Comparison of ENCODE assay signal across 7 mouse cellular contexts in the genomic region with DNA sequence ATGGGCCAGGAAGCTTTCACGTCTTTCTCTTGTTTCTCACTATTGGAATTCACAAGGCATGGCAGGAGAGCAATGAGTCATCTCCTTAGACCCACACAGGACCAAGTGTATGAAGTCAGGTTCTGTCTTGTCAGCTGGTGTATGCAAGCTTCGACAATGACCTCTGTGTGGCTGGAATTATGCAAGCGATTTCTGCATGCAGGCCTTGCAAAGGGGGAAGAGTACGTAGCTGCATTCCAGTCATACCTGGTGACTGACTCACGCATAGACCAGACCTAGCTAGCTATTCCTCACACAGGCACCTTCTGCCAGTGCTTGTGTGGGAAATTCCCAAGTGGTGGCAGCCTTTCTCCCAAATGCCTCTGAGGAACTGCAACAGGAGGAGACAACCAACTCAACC. TPM values are rescaled to one million over a fixed set of nuclear protein-coding genes. Genes with fewer than 3 reads are reported as not detected.
DNase-seq lines count a peak whose midpoint lies in the region; TF ChIP-seq lines count a peak whose summit lies in the region.

No protein-coding gene starts in this region.

- peak; percentile 91 for DNase-seq in ZHBTc4 (ENCODE audit: low read depth, low spot score)
- DNase-seq in heart, embryonic 10.5 days (ENCODE audit: low spot score), result peak; percentile 95
- DNase-seq in kidney, postnatal 36 days, result peak; percentile 68 to 90
- peak; percentile 88 for DNase-seq in urinary bladder, postnatal 14 days (ENCODE audit: low spot score)
- no peak for DNase-seq in left cerebral cortex, adult 2 months (ENCODE audit: extremely low spot score in 1 of 2, low spot score in 2 of 2)
- DNase-seq in spleen, adult 12 weeks (ENCODE audit: low spot score), result no peak

- TF ChIP-seq POLR2A in ES-Bruce4 (IDR thresholded peaks at IDR 0.05; ENCODE audit: insufficient read depth, low read length), result no peak

- intact Hi-C loops in left cerebral cortex, adult 2 months (cut with DNase I), result no loop called here

- no peak for TF ChIP-seq CTCF in ES-Bruce4 (IDR thresholded peaks at IDR 0.05; ENCODE audit: low read depth, low read length)
- no peak for TF ChIP-seq CTCF in left cerebral cortex, adult 2 months (IDR thresholded peaks at IDR 0.05)

- peaks cover 8% of the 10 kb centered on the region for H3K9me3 ChIP-seq in ES-Bruce4 (replicated peaks; ENCODE audit: control insufficient read depth, insufficient read depth, low read length, poor library complexity, severe bottlenecking)
- peaks cover 14% of the 10 kb centered on the region for H3K9me3 ChIP-seq in heart, embryonic 10.5 days

- peaks cover 43% of the 10 kb centered on the region for H3K36me3 ChIP-seq in ES-Bruce4 (ENCODE audit: control insufficient read depth, insufficient read depth, low read length, poor library complexity, severe bottlenecking)
- peaks cover 79% of the 10 kb centered on the region for H3K36me3 ChIP-seq in heart, embryonic 10.5 days

- H3K27ac ChIP-seq in ES-Bruce4 (ENCODE audit: insufficient read depth, low read length), result peak overlapping the region; percentile 90
- peak overlapping the region; percentile 81 for H3K27ac ChIP-seq in heart, embryonic 10.5 days
- H3K27ac ChIP-seq in left cerebral cortex, adult 2 months, result no peak overlapping the region; the same call in 1 of the 2 replicates

- H3K4me1 ChIP-seq in ES-Bruce4 (ENCODE audit: control insufficient read depth, insufficient read depth, low read length), result peaks cover 10% of the 10 kb centered on the region
- peaks cover 15% of the 10 kb centered on the region for H3K4me1 ChIP-seq in heart, embryonic 10.5 days

- H3K9ac ChIP-seq in ES-Bruce4 (ENCODE audit: low read depth, poor library complexity, severe bottlenecking), result no peak overlapping the region

- 13% methylated on average over 5 of the region's 5 CpGs for WGBS in heart, embryonic 10.5 days

- no peaks in the 10 kb centered on the region for H3K27me3 ChIP-seq in ES-Bruce4 (ENCODE audit: control insufficient read depth, insufficient read depth, low read length, poor library complexity, severe bottlenecking)
- no peaks in the 10 kb centered on the region for H3K27me3 ChIP-seq in heart, embryonic 10.5 days (ENCODE audit: insufficient read depth, poor library complexity, severe bottlenecking)

- H3K4me3 ChIP-seq in ES-Bruce4 (ENCODE audit: low read depth, low read length), result no peak overlapping the region
- H3K4me3 ChIP-seq in heart, embryonic 10.5 days, result 0 out of 2 replicates have a peak overlapping the region, but pooled peaks have one; percentile 1
- H3K4me3 ChIP-seq in left cerebral cortex, adult 2 months, result no peak overlapping the region

- TF ChIP-seq EP300 in ES-Bruce4 (IDR thresholded peaks at IDR 0.05; ENCODE audit: insufficient read depth, low read depth, low read length), result peak; percentile 83

RNA-seq across cellular contexts. Expression of a gene that starts 8.0 kb away (rescaled TPM):
- 70.4 and 78.6 TPM in 2 replicates for polyA plus RNA-seq in ES-Bruce4 (2011; ENCODE audit: insufficient read depth, insufficient read length, low read depth, missing spikeins)
- polyA plus RNA-seq in heart, embryonic 10.5 days (2016; fragmentation: Nextera tagmentation; extraction: Ambion mirVana), result 120 and 123 TPM in 2 replicates
- 100 to 1,000 TPM; 379 to 395 TPM for total RNA-seq in left cerebral cortex, adult 2 months (2021)

RNA-seq across cellular contexts. Expression of a gene that starts 9.1 kb away (rescaled TPM):
- polyA plus RNA-seq in ES-Bruce4 (2011; ENCODE audit: insufficient read depth, insufficient read length, low read depth, missing spikeins), result 12.6 and 13.7 TPM in 2 replicates
- 14.5 and 15.3 TPM in 2 replicates for polyA plus RNA-seq in heart, embryonic 10.5 days (2016; fragmentation: Nextera tagmentation; extraction: Ambion mirVana)
- 10 to 100 TPM; 27.3 to 27.4 TPM for total RNA-seq in left cerebral cortex, adult 2 months (2021)

RNA-seq across cellular contexts. Expression of a gene that starts 13.3 kb away (rescaled TPM):
- 7.5 and 9.4 TPM in 2 replicates for polyA plus RNA-seq in ES-Bruce4 (2011; ENCODE audit: insufficient read depth, insufficient read length, low read depth, missing spikeins)
- polyA plus RNA-seq in heart, embryonic 10.5 days (2016; fragmentation: Nextera tagmentation; extraction: Ambion mirVana), result 5.2 and 5.9 TPM in 2 replicates
- 1 to 10 TPM; 3.3 to 4.8 TPM for total RNA-seq in left cerebral cortex, adult 2 months (2021)

Comparison
In these comparisons a context has a peak if more than half of its experiments do, and no peak if none do; other contexts are left out.
1. DNase-seq: peak in ZHBTc4 (single experiment), heart, embryonic 10.5 days (single experiment), kidney, postnatal 36 days (2 of 2) and urinary bladder, postnatal 14 days (single experiment); none in left cerebral cortex, adult 2 months (0 of 2) and spleen, adult 12 weeks (single experiment).